Mouse (Mus musculus) embryonic facial prominence, embryonic 12.5 days (tissue): ENCODE data around the gene Tspoap1. TPM values are rescaled to one million over a fixed set of nuclear protein-coding genes. Genes with fewer than 3 reads are reported as not detected.

ENCODE experiments used
- ATAC-seq: fragments of 200-750 bp; cut with Nextera tagmentation; 2 replicates; pipeline ENCODE4 v1.8.0; 2017; ENCODE audit not compliant: insufficient number of reproducible peaks, insufficient read depth, low FRiP score, low TSS enrichment
- H3K27ac ChIP-seq: fragments of 300-500 bp; sonication (generic); 2 replicates; pipeline ENCODE4 v1.5.1; 2016; ENCODE audit warnings: mild to moderate bottlenecking
- H3K27me3 ChIP-seq: fragments of 300-500 bp; sonication (generic); 2 replicates; pipeline ENCODE4 v1.6.1; 2016; ENCODE audit warnings: mild to moderate bottlenecking, moderate library complexity
- H3K36me3 ChIP-seq: fragments of 300-500 bp; sonication (generic); 2 replicates; pipeline ENCODE4 v1.6.1; 2016; ENCODE audit warnings: mild to moderate bottlenecking
- H3K4me1 ChIP-seq: fragments of 300-500 bp; sonication (generic); 2 replicates; pipeline ENCODE4 v1.6.1; 2016
- H3K4me2 ChIP-seq: fragments of 300-500 bp; sonication (generic); replicated peaks from 2 replicates; pipeline ENCODE4 v1.6.1; 2016; ENCODE audit warnings: mild to moderate bottlenecking, moderate library complexity
- H3K4me3 ChIP-seq: fragments of 300-500 bp; sonication (generic); 2 replicates; pipeline ENCODE4 v1.5.1; 2016; ENCODE audit warnings: mild to moderate bottlenecking
- H3K9ac ChIP-seq: fragments of 300-500 bp; sonication (generic); 2 replicates; pipeline ENCODE4 v1.6.1; 2016; ENCODE audit warnings: mild to moderate bottlenecking, moderate library complexity
- H3K9me3 ChIP-seq: fragments of 300-500 bp; sonication (generic); 2 replicates; pipeline ENCODE4 v1.6.1; 2016; ENCODE audit warnings: mild to moderate bottlenecking, moderate library complexity
- WGBS: fragments of 180-500 bp; shearing (Covaris S2); methylation state at CpG from one replicate; pipeline ENCODE4 v1.1.7; 2016; 5-methylcytosine and 5-hydroxymethylcytosine counted together
- polyA plus RNA-seq: library from polyadenylated mRNA; unstranded; fragments of >200 nt; fragmentation: Nextera tagmentation; extraction: Ambion mirVana; gene quantifications from 2 replicates; pipeline ENCODE4 v1.2.1, GENCODE M21; 2016

The Tspoap1 gene
- polyA plus RNA-seq, 1 experiment from 2014 or later = 5.1 TPM

- H3K9me3 ChIP-seq = no peaks in the 10 kb centered on the region
- H3K9ac ChIP-seq = no peak overlapping the region
- no peak for ATAC-seq
- no peaks in the 10 kb centered on the region for H3K4me1 ChIP-seq
- no peak overlapping the region for H3K27ac ChIP-seq
- H3K4me3 ChIP-seq = no peak overlapping the region
- no peak overlapping the region for H3K4me2 ChIP-seq
- H3K27me3 ChIP-seq = no peaks in the 10 kb centered on the region
- 86% methylated on average over 22 of the region's 22 CpGs for WGBS
- H3K36me3 ChIP-seq = no peaks in the 10 kb centered on the region
Measured at GRCm38 (mm10) chr11:87801711-87802275, 41.5 kb downstream of the Tspoap1 start.

DNA sequence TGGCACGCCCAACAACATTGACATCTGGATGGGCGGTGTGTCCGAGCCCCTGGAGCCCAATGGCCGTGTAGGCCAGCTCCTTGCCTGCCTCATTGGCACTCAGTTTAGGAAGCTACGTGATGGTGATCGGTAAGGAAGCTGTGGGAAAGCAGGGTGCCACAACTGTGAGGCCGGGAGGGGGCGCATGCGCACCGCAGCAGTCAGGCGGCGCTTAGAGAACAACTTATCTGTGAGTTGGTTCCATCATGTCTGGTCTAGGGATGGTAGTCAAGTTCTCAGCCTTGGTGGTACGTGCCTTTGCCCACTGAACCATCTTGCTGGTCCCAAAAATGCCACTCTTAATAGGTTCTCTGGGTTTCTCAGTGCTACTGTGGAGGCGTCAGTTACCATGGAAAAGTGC lies 42.3 kb downstream of the Tspoap1 start:
- Histone ChIP-seq H3K27me3 (no peaks in the 10 kb centered on the region), H3K9ac (no peak overlapping the region), H3K4me2 (no peak overlapping the region), H3K4me1 (no peaks in the 10 kb centered on the region), H3K9me3 (no peaks in the 10 kb centered on the region), H3K27ac (no peak overlapping the region), H3K4me3 (no peak overlapping the region), H3K36me3 (no peaks in the 10 kb centered on the region)
- 54% methylated on average over 14 of the region's 14 CpGs for WGBS
- ATAC-seq = no peak

GRCm38 (mm10) chr11:87805448-87805847 lies 45.1 kb downstream of the Tspoap1 start:
- Histone ChIP-seq H3K27me3 (no peaks in the 10 kb centered on the region), H3K9me3 (no peaks in the 10 kb centered on the region), H3K4me2 (no peak overlapping the region), H3K4me3 (no peak overlapping the region), H3K27ac (no peak overlapping the region), H3K9ac (no peak overlapping the region), H3K36me3 (no peaks in the 10 kb centered on the region), H3K4me1 (no peaks in the 10 kb centered on the region)
- no peak for ATAC-seq
- 66% methylated on average over 1 of the region's 1 CpGs for WGBS

DNA sequence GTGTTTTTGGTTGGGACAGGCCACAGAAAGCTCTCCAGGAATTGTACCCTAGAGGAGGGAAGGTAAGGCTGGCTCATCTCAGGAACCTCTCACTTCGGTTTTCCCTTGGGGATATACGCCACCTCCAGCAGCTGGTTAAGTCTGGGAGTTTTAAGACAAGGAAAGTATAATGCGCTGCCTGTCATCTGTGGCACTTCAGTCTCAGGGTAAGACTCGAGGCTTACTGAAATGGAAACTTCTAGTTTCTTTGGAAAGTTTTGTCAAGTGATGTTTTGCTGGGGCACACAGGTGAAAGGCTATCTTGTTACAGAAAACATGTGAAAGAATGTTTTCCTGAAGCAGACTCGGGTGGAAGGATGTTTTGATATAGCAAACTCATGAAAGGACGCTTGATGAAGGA lies 47.1 kb downstream of the Tspoap1 start:
- 80% methylated on average over 6 of the region's 6 CpGs for WGBS
- no peaks in the 10 kb centered on the region; the same call in 1 of the 2 replicates for H3K4me1 ChIP-seq
- no peaks in the 10 kb centered on the region for H3K36me3 ChIP-seq
- no peak overlapping the region for H3K27ac ChIP-seq
- no peaks in the 10 kb centered on the region for H3K27me3 ChIP-seq
- no peak overlapping the region for H3K4me2 ChIP-seq
- H3K4me3 ChIP-seq = no peak overlapping the region
- H3K9ac ChIP-seq = no peak overlapping the region
- no peaks in the 10 kb centered on the region for H3K9me3 ChIP-seq
- no peak for ATAC-seq

DNA sequence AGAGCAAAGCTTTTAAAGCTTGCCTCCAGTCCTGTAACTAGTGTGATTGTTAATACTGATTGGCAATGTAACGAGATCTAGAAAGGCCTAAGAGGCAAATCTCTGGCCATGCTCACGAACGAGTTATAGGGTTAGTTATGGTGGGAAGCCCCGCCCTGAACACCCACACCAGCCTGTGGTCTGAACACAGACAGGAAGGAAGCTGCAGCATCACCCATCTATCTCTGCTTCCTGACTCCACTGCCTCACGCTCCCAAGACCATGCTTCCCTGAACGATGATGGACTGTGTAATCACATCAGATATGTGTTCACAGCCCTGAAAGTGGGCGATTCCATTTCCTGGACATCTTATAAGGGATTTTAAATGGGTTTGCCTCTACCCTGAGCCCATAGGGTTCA lies 47.9 kb downstream of the Tspoap1 start:
- no peaks in the 10 kb centered on the region for H3K9me3 ChIP-seq
- H3K9ac ChIP-seq = no peak overlapping the region
- H3K4me1 ChIP-seq = no peaks in the 10 kb centered on the region; the same call in 1 of the 2 replicates
- no peaks in the 10 kb centered on the region for H3K36me3 ChIP-seq
- no peak overlapping the region for H3K4me3 ChIP-seq
- H3K27me3 ChIP-seq = no peaks in the 10 kb centered on the region
- 80% methylated on average over 7 of the region's 7 CpGs for whole genome bisulfite sequencing
- H3K4me2 ChIP-seq = no peak overlapping the region
- no peak for ATAC-seq
- no peak overlapping the region for H3K27ac ChIP-seq

GRCm38 (mm10) chr11:87811396-87811795 lies 51.1 kb downstream of the Tspoap1 start:
- Histone ChIP-seq H3K4me3 (no peak overlapping the region), H3K9ac (no peak overlapping the region), H3K4me2 (no peak overlapping the region), H3K36me3 (no peaks in the 10 kb centered on the region), H3K27ac (no peak overlapping the region), H3K9me3 (no peaks in the 10 kb centered on the region), H3K27me3 (peaks cover 3% of the 10 kb centered on the region; the same call in 1 of the 2 replicates), H3K4me1 (no peaks in the 10 kb centered on the region; the same call in 1 of the 2 replicates)
- no peak for ATAC-seq
- 72% methylated on average over 4 of the region's 4 CpGs for WGBS

GRCm38 (mm10) chr11:87814831-87815230 lies 54.5 kb downstream of the Tspoap1 start:
- Histone ChIP-seq H3K4me1 (peaks cover 5% of the 10 kb centered on the region; the same call in 1 of the 2 replicates), H3K27ac (no peak overlapping the region), H3K4me2 (no peak overlapping the region), H3K36me3 (no peaks in the 10 kb centered on the region), H3K9me3 (no peaks in the 10 kb centered on the region), H3K9ac (no peak overlapping the region), H3K4me3 (no peak overlapping the region), H3K27me3 (peaks cover 8% of the 10 kb centered on the region; the same call in 1 of the 2 replicates)
- 71% methylated on average over 8 of the region's 8 CpGs for WGBS
- ATAC-seq = no peak

GRCm38 (mm10) chr11:87816707-87817442 lies 56.5 kb downstream of the Tspoap1 start:
- no peaks in the 10 kb centered on the region for H3K9me3 ChIP-seq
- no peak overlapping the region for H3K9ac ChIP-seq
- ATAC-seq = no peak; the same call in 1 of the 2 replicates
- no peaks in the 10 kb centered on the region for H3K36me3 ChIP-seq
- H3K4me3 ChIP-seq = peak overlapping the region; percentile 35
- no peak overlapping the region for H3K27ac ChIP-seq
- peaks cover 8% of the 10 kb centered on the region; the same call in 1 of the 2 replicates for H3K27me3 ChIP-seq
- peaks cover 5% of the 10 kb centered on the region; the same call in 1 of the 2 replicates for H3K4me1 ChIP-seq
- H3K4me2 ChIP-seq = peak overlapping the region; percentile 62
- 3% methylated on average over 31 of the region's 31 CpGs for WGBS

GRCm38 (mm10) chr11:87817443-87817773 lies 57.1 kb downstream of the Tspoap1 start:
- Histone ChIP-seq H3K9ac (no peak overlapping the region), H3K36me3 (no peaks in the 10 kb centered on the region), H3K9me3 (no peaks in the 10 kb centered on the region), H3K4me3 (peak overlapping the region; percentile 35), H3K27me3 (peaks cover 8% of the 10 kb centered on the region; the same call in 1 of the 2 replicates), H3K4me2 (peak overlapping the region; percentile 62), H3K4me1 (peaks cover 5% of the 10 kb centered on the region; the same call in 1 of the 2 replicates), H3K27ac (no peak overlapping the region)
- ATAC-seq = no peak
- 32% methylated on average over 4 of the region's 4 CpGs for WGBS

GRCm38 (mm10) chr11:87821502-87821901 lies 61.2 kb downstream of the Tspoap1 start:
- H3K9me3 ChIP-seq = no peaks in the 10 kb centered on the region
- no peak overlapping the region for H3K4me3 ChIP-seq
- peaks cover 4% of the 10 kb centered on the region; the same call in 1 of the 2 replicates for H3K27me3 ChIP-seq
- WGBS = 12% methylated on average over 5 of the region's 5 CpGs
- H3K9ac ChIP-seq = no peak overlapping the region
- H3K27ac ChIP-seq = no peak overlapping the region
- H3K4me2 ChIP-seq = no peak overlapping the region
- ATAC-seq = no peak
- no peaks in the 10 kb centered on the region for H3K36me3 ChIP-seq
- peaks cover 5% of the 10 kb centered on the region; the same call in 1 of the 2 replicates for H3K4me1 ChIP-seq

- Histone ChIP-seq H3K4me1 (no peaks in the 10 kb centered on the region), H3K4me2 (no peak within 1 kb of the TSS), H3K9me3 (no peaks in the 10 kb centered on the region), H3K27me3 (0 out of 2 replicates have a peak, but pooled peaks cover 2% of the 10 kb centered on the region), H3K36me3 (no peaks in the 10 kb centered on the region), H3K9ac (no peak within 1 kb of the TSS), H3K27ac (no peak within 1 kb of the TSS), H3K4me3 (no peak within 1 kb of the TSS)
- ATAC-seq = no peak
- 72% methylated on average over 10 of the region's 10 CpGs for WGBS
Measured at GRCm38 (mm10) chr11:87828239-87828900, 68.0 kb downstream of the Tspoap1 start, which contains the start of gene Lpo. Gene Lpo (minus strand): TSS chr11:87828289.
